Mouse (Mus musculus): ENCODE results near the gene Gh.

The Gh gene

DNA sequence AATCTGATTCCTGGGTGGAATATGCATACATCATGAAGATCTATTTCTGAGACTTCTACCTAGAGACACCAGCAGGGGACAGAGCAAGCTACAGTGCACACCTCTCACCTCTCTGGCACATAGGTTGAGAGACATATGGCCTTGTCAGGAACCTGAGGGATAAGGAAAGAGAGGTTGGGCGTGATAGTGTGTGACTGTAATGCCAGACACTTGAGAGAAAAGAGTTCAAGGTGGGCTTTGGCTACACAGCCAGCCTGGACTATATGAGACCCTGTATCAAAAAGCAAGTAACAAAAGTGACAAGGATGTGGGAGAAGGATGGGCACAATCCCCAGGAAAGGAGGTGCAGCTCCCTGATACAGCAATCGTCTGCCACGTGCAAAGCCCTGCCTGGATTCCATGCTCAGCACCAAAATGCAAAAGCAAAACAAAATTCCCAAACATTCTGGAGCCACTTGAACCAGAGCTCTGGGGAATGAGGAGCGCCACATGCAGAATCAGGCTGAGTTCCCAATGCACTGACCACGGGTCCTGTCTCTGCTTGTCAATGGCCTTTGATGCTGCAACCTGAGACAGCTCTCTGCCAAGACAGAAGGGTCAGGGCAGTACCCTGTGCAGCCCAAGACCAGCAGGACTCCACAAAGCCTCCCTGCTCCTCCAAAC lies 30.4 kb downstream of the Gh start:
- DNase-seq (ENCODE audit: low spot score in 2 of 2): no peak

DNA sequence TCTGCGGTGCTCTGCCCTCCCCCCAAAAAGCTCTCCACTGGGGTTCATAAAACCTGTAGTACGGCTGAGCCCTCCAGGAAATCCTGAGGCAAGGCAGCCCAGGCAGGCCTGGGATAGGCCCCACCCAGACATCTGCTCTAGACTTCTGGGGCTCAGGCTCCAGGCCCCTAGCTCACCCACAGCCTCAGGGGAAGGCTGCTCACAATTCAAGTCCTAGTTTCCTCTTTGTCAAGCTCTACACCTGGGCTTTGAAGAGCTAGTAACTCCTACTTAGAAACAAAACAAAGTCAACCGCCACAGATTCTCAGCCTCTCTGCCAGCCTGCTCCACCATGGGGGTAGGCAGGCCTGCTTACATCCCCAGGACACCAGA lies 32.6 kb downstream of the Gh start:
- DNase-seq (ENCODE audit: low spot score in 2 of 2): no peak

DNA sequence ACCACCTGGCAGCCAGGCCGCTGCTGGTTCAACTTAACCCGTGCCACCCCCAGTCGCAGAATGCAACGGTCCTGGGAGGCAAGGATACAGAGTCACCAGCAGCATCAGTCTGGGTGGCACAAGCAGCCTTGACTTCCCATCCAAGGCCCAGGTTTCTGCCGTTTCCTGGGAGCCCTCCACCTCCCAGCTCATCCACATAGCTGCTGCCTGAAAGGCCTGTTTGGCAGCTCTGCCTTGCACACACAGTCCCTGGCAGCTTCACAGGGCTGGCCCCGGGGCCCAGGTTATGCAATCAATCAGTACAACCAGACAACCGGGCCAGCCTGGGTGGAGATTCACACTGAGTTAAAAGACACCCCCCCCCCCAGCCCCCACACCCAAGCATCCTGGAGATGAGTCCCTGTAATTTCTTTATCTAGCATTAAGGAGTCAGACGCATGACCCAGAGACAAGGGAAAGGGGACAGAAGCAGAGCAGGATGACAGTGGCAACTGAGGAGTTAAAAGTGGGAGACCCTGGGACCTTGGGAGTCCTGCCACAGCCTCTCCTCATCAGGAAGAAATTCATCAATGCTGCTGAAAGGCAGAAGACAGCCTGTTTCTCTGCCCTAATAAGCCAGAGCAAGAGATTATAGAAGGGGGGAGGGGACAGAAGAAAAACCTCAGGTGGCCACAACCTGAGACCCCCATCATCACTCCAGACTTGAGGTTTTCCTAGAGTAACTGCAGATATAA lies 33.2 kb downstream of the Gh start:
- no peak for DNase-seq (ENCODE audit: low spot score in 2 of 2)

DNA sequence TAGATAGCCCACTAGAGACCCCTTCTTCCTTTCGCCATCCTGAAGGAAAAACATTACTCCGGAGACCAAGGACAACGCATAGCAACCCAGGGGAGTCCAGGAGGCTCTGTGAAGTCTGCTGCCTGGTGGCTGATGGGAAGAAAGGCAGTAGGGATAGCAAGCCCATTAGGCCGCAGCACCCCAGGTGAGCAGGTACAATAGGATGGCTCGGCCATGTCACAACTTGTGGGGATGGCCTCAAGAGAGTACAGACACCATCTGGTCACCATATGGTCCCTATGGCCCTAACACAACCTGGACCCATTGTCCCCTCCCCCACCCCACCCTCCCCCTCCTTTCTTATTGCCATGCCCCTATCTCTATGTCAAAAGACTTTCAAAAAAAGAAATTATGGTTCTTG lies 33.8 kb downstream of the Gh start:
- no peak for DNase-seq (ENCODE audit: low spot score in 2 of 2)

DNA sequence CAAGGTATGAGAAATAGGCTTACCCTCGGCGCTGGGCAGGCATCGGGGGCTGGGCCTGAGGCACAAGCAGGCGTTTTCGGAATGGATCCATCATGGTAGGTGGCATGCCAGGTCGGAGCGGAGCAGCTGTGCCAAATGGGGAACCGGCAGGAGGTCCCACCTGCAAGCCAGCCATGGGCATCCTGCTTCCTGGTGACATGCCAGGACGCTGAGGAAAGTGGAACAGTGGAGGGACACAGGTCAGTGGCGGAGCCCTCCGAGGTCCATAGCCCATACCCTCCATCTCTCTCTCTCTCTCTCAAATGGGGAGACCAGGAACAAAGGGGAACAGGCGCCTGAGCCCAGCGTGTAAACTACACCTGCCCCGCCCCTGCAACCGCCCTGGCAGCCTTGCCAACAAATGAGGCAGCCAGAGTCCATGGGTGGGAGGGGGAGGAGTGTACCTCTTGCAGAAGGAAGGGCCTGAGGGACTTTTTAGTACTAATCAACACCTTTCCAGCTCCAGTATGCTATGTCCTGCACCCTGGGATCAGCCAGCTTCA lies 34.3 kb downstream of the Gh start:
- no peak for DNase-seq (ENCODE audit: low spot score in 2 of 2)

DNA sequence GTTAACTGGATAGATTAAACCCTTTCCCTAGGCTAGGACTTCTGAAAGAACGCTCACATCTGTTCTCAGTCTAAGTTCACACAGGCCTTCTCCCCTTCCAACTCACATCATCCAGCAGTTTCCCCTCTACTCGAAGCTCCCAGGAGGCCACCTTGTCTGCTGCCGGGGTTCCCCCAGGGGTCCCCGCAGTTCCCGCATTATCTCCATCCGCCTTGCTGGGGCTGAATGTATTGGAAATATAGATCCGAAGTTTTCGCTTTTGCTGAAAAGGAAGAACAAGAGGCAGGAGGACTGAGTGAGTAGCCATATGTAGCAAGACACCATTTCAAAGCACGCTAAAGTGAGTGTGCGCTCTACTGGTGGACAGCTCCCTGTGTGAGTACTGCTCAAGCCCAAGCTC lies 35.2 kb downstream of the Gh start:
- DNase-seq (ENCODE audit: low spot score in 2 of 2): no peak

DNA sequence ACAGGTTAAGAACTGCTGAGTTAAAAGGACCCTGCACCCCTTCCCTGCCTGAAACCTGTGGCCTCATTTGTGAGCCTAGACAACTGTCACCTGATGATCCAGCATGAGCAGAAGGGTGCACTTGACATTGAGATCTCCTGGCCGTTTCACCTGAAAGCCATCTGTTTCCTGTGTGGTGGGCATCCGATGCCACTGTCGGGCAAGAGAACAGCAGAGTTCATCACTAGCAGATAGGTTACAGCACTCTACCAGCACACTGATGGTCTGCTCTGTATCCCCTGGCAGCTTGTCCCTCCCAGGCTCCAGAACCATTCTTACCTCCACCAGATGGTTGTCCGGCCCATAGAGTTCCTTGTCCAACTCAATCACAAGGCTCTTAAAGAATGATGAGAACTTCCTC lies 36.1 kb downstream of the Gh start:
- DNase-seq (ENCODE audit: low spot score in 2 of 2): no peak

DNA sequence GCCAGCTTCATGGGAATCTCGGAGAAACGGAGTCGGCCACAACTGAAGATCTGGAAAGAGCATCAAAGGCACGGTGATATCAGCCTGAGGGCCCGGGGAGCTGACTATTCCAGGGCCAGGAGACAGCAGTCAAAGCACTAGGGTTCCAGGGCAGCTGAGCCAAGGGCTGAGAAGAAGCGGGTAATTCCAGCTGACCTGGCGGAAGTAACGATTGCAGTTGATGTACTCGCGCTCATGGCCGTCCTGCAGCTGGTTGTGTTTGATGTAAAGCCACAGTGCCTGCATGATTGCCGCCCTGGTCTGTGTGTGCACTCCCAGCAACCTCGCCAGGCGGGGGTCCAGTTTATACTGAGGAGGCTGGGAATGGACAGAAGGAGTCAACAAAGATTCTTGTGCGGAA lies 36.7 kb downstream of the Gh start:
- no peak for DNase-seq (ENCODE audit: low spot score in 2 of 2)

DNA sequence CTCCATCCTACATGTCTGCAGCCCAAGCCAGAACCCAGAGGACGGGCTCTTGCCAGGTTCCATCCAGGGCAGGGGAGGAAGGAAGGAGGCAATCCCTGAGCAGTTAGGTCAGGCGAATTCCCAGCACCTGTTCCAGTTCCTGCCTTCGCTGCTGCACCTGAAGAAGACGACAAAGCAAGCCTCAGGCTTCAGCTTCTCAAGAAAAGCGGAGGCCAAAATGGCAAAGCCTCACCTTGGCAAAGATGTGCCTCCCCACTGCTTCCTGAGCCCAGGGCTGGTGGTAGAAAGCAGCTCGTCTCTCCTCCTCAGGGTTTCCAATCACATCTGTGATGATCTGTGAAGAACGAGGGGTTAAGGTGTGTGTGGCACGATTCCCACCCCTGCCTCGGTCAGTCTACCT lies 37.7 kb downstream of the Gh start:
- no peak for DNase-seq (ENCODE audit: low spot score in 2 of 2)

DNA sequence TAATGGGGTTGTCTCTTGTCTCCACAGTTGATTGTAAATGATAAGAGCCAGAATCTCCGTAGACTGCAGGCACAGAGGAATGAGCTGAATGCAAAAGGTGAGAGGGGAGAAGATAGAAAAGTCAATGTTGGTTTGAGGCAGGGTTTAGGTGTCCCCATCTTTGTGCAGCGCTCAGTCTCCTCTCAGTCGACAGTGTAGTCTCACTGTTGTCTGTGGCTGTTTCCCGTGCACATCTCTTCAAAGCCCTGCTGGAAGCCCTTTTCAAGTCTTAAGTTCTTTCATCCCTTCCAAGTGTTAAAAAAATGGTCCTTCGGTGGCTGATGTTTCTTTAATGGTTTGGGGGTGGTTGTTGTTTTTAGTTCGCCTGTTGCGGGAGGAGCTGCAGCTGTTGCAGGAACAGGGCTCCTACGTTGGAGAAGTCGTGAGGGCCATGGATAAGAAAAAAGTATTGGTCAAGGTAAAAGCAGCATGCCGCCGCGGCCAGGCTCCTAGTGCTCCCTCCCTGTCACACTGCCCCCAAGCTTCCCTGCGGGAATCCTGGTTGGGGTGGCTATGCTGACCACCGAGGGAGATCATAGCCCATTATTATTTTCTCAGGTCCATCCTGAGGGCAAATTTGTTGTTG lies 40.7 kb downstream of the Gh start:
- DNase-seq (ENCODE audit: low spot score in 2 of 2): no peak

DNA sequence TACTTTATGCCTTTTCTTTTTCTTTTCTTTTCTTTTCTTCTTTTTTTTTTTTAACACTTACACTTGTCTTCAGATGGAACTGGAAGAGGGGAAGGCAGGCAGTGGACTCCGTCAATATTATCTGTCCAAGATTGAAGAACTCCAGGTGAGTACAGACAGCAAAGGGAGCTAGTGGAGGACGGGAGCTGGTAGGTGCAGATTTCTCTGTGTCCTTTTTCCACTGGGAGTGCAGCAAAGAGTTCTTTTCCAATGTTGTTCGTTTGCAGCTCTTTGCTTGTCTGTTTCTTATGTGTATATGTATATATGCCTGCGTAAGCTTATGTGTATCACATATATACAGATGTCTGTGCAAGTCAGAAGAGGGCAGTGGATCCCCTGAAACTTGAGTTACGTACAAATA lies 44.9 kb downstream of the Gh start:
- no peak for DNase-seq (ENCODE audit: low spot score in 2 of 2)

DNA sequence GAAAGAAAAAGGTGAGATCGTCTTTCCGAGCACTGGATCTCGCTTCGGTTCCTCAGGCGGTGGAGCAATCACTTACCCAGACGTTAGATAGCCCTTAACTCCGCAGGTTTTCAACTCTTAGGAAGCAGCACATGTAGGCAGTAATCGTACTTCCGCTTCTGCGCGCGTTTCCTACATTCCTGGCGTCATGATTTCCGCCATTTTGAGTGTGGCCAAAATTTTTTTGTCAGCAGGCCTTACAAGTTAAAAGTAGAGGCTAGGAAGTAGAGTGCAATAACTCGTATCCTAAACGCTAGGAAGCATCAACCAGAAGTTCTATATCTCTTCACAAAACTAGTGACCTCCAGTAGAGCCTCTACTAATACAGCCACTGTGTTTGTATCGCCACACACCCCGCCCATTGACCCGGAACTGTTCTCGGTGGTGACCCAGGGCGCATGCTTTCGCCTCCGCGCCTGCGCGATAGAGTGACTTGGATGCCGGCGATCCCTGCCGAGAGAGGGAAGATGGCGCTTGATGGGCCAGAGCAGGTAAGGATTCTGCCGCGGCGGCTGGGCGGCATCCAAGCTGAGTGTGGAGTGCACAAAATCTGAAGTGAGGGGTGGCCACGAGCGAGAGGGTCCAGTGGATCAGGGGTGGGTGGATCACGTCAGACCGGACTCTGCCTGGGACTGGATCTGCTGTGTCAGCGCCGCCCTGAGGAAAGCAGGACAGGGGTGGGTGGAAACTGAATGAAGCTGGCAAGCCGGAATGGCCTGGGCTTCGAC lies 45.8 kb downstream of the Gh start, which contains the start of the genes Ftsj3 and Psmc5:
Gene Ftsj3 (minus strand): TSS at position 395 of the 767 bp plus-strand sequence.
Gene Psmc5 (plus strand): TSS at position 470 of the 767 bp plus-strand sequence.
- peak; percentile 96 to 97 for DNase-seq (ENCODE audit: low spot score in 2 of 2)

DNA sequence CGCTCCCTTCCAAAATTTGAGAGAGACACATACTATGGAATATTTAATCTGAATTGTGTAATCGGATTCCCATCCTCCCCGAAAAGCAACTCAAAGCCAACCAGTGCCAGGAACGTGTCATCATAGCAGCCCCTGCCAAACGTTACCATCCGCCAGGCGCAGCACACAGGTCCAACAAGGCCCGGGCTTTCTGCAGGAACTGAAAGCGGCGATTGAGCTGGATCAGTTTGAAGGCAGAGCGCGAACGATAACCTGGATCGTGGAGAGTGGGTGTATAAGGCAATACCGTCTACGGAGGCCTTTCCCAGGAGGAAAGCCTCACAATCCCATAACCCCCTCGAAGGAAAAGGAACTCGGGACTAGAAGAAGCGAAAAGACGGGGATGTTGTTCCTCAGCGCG lies 46.5 kb downstream of the Gh start:
- DNase-seq (ENCODE audit: low spot score in 2 of 2): no peak

DNA sequence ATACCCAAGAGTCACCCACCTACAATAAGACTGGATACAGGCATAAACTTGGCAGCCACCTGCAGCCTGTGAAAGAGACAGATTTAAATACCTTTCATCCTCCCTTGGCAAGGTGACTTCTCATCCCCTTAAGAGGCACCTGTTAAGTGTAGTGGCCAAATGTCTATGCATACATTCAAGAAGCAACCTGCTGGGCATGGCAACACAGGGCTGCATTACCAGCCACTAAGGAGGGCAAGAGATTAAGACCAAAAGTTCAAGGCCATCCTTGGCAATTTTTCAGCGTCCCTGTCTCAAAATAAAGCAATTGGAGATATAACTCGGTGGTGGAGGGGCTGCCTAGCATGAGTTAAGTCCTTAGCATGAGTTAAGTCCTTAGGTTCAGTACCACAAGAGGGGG lies 46.9 kb downstream of the Gh start:
- no peak for DNase-seq (ENCODE audit: low spot score in 2 of 2)

Data from natural killer cell, adult 2 months (primary cell).